Mouse (Mus musculus) heart, embryonic 10.5 days (tissue): ENCODE data around the gene Gsk3b. TPM values are rescaled to one million over a fixed set of nuclear protein-coding genes. Genes with fewer than 3 reads are reported as not detected.

ENCODE experiments used
- polyA plus RNA-seq: library from polyadenylated mRNA; unstranded; fragments of >200 nt; fragmentation: Nextera tagmentation; extraction: Ambion mirVana; gene quantifications from 2 replicates; pipeline ENCODE4 v1.2.1, GENCODE M21; 2016

Gene Gsk3b
- polyA plus RNA-seq, 1 experiment from 2014 or later: 47.8 TPM

Other genes with a start within 250 kb of the Gsk3b start
- gene Gm36028, start 227.9 kb upstream of the Gsk3b start, polyA plus RNA-seq: 0.88 and 1.0 TPM in 2 replicates
- 42.8 and 48.3 TPM in 2 replicates for gene Lrrc58, start 220.6 kb upstream of the Gsk3b start, polyA plus RNA-seq
- 0.40 and 0.67 TPM in 2 replicates for gene Gpr156, start 172.5 kb upstream of the Gsk3b start, polyA plus RNA-seq
- gene Nr1i2, start 205.8 kb downstream of the Gsk3b start, polyA plus RNA-seq: 0.08 TPM in 1 of 2 replicates, not detected in the other